Mouse (Mus musculus): ENCODE measurements around the gene Igf1r. TPM values are rescaled to one million over a fixed set of nuclear protein-coding genes. Genes with fewer than 3 reads are reported as not detected.

Gene Igf1r
- polyA plus RNA-seq, 1 experiment from 2014 or later, result 21.0 TPM

DNA sequence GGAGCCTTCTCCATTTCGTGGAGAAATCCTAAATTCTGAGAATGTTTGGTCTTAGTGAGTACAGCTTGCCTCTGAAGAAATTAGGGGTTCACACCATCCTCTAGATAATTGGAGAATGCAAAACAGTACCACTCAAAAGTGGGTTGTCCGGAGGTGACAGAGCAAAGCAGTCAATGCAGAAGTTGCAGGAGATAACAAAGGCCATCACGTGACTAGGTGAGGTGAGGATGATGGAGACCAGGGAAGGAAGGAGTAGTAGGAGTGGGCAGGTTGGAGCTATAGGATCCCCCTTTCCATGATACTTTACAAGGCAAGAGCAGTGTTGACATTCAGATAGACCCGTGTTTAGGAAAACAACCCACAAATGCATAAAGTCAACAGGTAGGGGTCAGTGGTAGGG is 41.0 kb downstream of the Igf1r start:
- ATAC-seq (ENCODE audit: low FRiP score), result no peak
- Histone ChIP-seq H3K27me3 (ENCODE audit: control insufficient read depth, insufficient read depth, low read length) (no peaks in the 10 kb centered on the region), H3K9ac (no peak overlapping the region), H3K36me3 (replicated peaks; ENCODE audit: control insufficient read depth, insufficient read depth) (no peaks in the 10 kb centered on the region), H3K4me3 (replicated peaks; ENCODE audit: low read length) (no peak overlapping the region), H3K4me1 (replicated peaks; ENCODE audit: control insufficient read depth, insufficient read depth, low read length) (peaks cover 22% of the 10 kb centered on the region), H3K9me3 (ENCODE audit: control insufficient read depth, low read length) (no peaks in the 10 kb centered on the region), H3K27ac (no peak overlapping the region), H3K4me2 (replicated peaks) (no peak overlapping the region)
- no peak for DNase-seq (ENCODE audit: low spot score)
- 91% methylated on average over 4 of the region's 4 CpGs for WGBS

DNA sequence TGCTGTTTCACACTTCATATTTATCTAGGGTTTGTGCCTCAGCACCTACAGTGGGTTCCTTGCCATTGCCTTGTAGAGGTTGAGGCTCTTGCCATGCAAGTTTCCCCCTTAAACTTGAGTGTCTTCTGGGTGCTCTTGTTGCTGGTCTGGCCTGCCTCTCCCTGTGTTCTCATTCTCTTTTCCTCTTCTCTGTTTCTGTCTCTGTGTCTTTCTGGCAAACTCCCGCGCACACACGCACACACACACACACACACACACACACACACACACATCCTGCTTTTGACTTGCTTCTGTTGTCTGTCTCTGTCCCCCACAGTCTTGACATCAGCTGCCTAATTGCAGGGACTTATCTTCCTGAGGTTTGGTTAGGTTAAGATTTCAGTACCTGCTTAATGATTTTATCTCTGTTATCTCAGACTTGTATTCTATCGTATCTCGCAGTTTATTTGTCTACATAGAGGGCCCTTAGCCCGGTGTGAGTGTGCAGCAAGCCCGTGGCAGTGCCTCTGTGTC is 41.8 kb downstream of the Igf1r start:
- no peak overlapping the region for H3K9ac ChIP-seq
- ATAC-seq (ENCODE audit: low FRiP score) (no peak), DNase-seq (ENCODE audit: low spot score) (no peak)
- no peaks in the 10 kb centered on the region for H3K36me3 ChIP-seq (replicated peaks; ENCODE audit: control insufficient read depth, insufficient read depth)
- no peak overlapping the region for H3K4me3 ChIP-seq (replicated peaks; ENCODE audit: low read length)
- H3K27ac ChIP-seq, result no peak overlapping the region
- no peak overlapping the region for H3K4me2 ChIP-seq (replicated peaks)
- peaks cover 25% of the 10 kb centered on the region for H3K4me1 ChIP-seq (replicated peaks; ENCODE audit: control insufficient read depth, insufficient read depth, low read length)
- H3K27me3 ChIP-seq (ENCODE audit: control insufficient read depth, insufficient read depth, low read length), result no peaks in the 10 kb centered on the region
- no peaks in the 10 kb centered on the region for H3K9me3 ChIP-seq (ENCODE audit: control insufficient read depth, low read length)
- WGBS, result 85% methylated on average over 7 of the region's 7 CpGs

DNA sequence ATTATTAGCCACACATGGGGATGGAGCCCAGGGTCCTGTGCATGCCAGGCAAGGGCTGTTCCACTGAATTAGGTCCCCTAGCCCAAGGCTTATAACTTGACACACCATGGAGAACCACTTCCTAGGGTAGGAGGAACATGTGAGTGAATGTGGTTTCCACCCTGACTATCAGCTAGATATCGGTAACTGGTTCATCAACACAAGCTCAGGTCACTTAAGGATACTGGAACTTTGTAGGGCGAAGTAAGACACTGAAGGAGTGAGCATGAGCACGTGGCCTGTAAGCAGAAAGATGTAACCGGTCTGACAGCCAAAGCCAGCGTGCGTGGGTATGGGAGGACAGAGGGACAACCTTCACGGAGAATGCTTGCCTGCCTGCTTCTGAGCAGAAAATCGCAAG is 42.6 kb downstream of the Igf1r start:
- Histone ChIP-seq H3K36me3 (replicated peaks; ENCODE audit: control insufficient read depth, insufficient read depth) (no peaks in the 10 kb centered on the region), H3K4me3 (replicated peaks; ENCODE audit: low read length) (no peak overlapping the region), H3K27me3 (ENCODE audit: control insufficient read depth, insufficient read depth, low read length) (no peaks in the 10 kb centered on the region), H3K4me2 (replicated peaks) (no peak overlapping the region), H3K27ac (no peak overlapping the region), H3K4me1 (replicated peaks; ENCODE audit: control insufficient read depth, insufficient read depth, low read length) (peaks cover 25% of the 10 kb centered on the region), H3K9ac (no peak overlapping the region), H3K9me3 (ENCODE audit: control insufficient read depth, low read length) (no peaks in the 10 kb centered on the region)
- ATAC-seq (ENCODE audit: low FRiP score) (0 out of 2 replicates have a peak, but pooled peaks have one; percentile 13), DNase-seq (ENCODE audit: low spot score) (no peak)
- 61% methylated on average over 8 of the region's 8 CpGs for WGBS

DNA sequence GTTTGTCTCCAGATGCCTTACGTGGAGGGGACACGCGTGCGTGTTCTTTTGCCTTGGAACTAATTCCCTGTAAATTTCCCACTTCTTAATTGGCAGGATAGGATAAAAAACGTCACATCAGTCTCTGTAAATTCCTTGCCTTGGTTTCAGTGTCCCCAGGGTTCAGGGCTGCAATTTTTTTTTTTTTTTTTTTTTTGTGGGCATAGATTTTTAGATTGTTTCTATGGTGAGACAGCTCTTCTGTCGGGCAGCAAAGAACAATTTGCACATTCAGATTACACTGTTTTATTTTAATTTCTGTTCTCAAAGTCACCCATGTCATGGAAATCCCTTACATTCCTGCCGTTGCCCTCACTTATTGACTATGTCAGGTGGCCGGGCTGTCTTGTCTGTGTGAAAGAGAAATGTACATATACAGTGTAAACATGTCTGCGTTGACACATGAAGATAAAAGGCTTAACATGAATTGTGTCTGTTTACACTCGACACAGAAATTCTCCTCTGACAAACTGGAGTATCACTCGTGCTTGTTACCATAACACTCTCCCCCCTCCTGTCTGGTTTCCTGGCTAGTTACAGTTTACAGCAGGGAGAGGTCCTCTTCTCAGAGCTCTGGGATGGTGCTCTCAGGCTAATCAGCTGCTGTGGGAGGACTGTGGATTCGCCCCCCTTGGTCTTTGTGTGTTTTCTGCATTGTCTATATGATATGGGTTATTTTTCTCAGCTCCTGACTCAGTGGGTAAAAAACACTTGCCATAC is 43.8 kb downstream of the Igf1r start:
- H3K9ac ChIP-seq, result no peak overlapping the region
- H3K27ac ChIP-seq, result no peak overlapping the region
- no peaks in the 10 kb centered on the region for H3K27me3 ChIP-seq (ENCODE audit: control insufficient read depth, insufficient read depth, low read length)
- no peaks in the 10 kb centered on the region for H3K9me3 ChIP-seq (ENCODE audit: control insufficient read depth, low read length)
- DNase-seq (ENCODE audit: low spot score), result no peak
- no peaks in the 10 kb centered on the region for H3K36me3 ChIP-seq (replicated peaks; ENCODE audit: control insufficient read depth, insufficient read depth)
- WGBS, result 46% methylated on average over 12 of the region's 12 CpGs
- ATAC-seq (ENCODE audit: low FRiP score), result no peak
- no peak overlapping the region for H3K4me3 ChIP-seq (replicated peaks; ENCODE audit: low read length)
- H3K4me2 ChIP-seq (replicated peaks), result no peak overlapping the region
- H3K4me1 ChIP-seq (replicated peaks; ENCODE audit: control insufficient read depth, insufficient read depth, low read length), result peaks cover 25% of the 10 kb centered on the region

DNA sequence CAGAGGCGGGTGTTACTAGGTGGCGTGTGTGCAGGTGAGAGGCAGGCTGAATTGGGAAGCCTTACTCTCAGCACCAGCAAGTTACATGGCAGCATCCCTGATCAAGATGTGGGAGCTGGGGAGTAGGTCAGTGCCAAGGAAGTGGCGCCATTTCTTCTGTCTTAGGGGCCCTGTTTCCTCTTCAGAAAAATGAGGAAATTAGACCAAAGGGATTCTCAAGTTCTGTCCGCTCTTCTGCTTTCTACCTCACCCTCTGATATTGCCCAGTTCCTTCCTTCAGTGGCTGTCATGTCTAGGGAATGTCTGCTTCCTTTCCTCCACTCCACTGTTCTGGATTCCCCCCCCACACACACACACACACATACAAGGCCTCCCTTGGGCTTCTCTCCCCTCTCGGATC is 48.6 kb downstream of the Igf1r start:
- no peak overlapping the region for H3K4me2 ChIP-seq (replicated peaks)
- H3K36me3 ChIP-seq (replicated peaks; ENCODE audit: control insufficient read depth, insufficient read depth), result peaks cover 6% of the 10 kb centered on the region
- no peaks in the 10 kb centered on the region for H3K27me3 ChIP-seq (ENCODE audit: control insufficient read depth, insufficient read depth, low read length)
- no peak overlapping the region for H3K4me3 ChIP-seq (replicated peaks; ENCODE audit: low read length)
- H3K9me3 ChIP-seq (ENCODE audit: control insufficient read depth, low read length), result no peaks in the 10 kb centered on the region
- no peak overlapping the region for H3K9ac ChIP-seq
- H3K27ac ChIP-seq, result no peak overlapping the region
- WGBS, result 89% methylated on average over 5 of the region's 5 CpGs
- ATAC-seq (ENCODE audit: low FRiP score) (no peak), DNase-seq (ENCODE audit: low spot score) (no peak)
- H3K4me1 ChIP-seq (replicated peaks; ENCODE audit: control insufficient read depth, insufficient read depth, low read length), result peaks cover 13% of the 10 kb centered on the region; the same call in 1 of the 2 replicates

DNA sequence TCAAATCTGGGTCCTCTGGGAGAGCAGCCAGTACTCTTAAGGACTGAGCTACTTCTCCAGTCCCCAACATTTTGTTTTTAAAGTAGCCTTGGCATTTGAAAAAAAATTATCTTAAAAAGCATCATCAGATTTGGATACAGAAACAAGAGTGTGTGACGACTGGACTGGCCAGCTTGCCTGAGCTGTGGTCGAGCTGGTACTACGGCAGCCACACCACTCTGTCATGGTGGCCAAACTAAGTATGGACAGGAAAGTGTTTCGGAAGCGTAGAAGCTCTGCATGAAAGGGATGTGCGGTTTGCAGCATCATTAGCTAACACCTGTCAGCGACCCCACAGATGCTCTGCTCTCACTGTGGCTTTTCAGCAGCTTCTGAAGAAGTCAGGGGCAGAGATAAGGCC is 53.4 kb downstream of the Igf1r start:
- no peak overlapping the region for H3K4me2 ChIP-seq (replicated peaks)
- 88% methylated on average over 7 of the region's 7 CpGs for WGBS
- ATAC-seq (ENCODE audit: low FRiP score) (no peak), DNase-seq (ENCODE audit: low spot score) (no peak)
- no peak overlapping the region for H3K4me3 ChIP-seq (replicated peaks; ENCODE audit: low read length)
- H3K27ac ChIP-seq, result 0 out of 2 replicates have a peak overlapping the region, but pooled peaks have one; percentile 28
- H3K27me3 ChIP-seq (ENCODE audit: control insufficient read depth, insufficient read depth, low read length), result no peaks in the 10 kb centered on the region
- H3K9me3 ChIP-seq (ENCODE audit: control insufficient read depth, low read length), result no peaks in the 10 kb centered on the region
- H3K9ac ChIP-seq, result no peak overlapping the region
- peaks cover 2% of the 10 kb centered on the region; the same call in 1 of the 2 replicates for H3K4me1 ChIP-seq (replicated peaks; ENCODE audit: control insufficient read depth, insufficient read depth, low read length)
- peaks cover 11% of the 10 kb centered on the region for H3K36me3 ChIP-seq (replicated peaks; ENCODE audit: control insufficient read depth, insufficient read depth)

DNA sequence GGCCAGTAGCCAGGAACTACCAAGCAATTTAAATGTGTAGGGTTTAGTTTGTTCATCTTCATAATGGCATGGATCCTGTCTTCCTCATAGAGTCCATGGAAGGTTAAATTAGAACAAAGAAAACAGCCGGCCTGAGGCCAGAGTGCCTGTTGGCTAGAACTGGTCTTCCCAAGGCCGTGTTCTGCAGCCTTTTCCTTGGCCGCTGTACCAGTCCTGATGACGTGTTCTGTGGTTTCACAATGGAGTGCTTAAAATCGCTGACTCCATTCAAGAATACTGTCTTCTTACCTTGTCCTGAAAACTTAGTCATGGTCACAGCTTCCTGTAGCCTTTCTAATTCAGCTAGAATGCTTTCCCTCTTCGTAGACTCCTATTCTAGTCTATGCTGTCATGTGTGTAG is 53.9 kb downstream of the Igf1r start:
- peaks cover 11% of the 10 kb centered on the region for H3K36me3 ChIP-seq (replicated peaks; ENCODE audit: control insufficient read depth, insufficient read depth)
- ATAC-seq (ENCODE audit: low FRiP score) (no peak), DNase-seq (ENCODE audit: low spot score) (no peak)
- no peaks in the 10 kb centered on the region for H3K9me3 ChIP-seq (ENCODE audit: control insufficient read depth, low read length)
- H3K9ac ChIP-seq, result no peak overlapping the region
- H3K27me3 ChIP-seq (ENCODE audit: control insufficient read depth, insufficient read depth, low read length), result no peaks in the 10 kb centered on the region
- H3K27ac ChIP-seq, result 0 out of 2 replicates have a peak overlapping the region, but pooled peaks have one; percentile 28
- WGBS, result 85% methylated on average over 6 of the region's 6 CpGs
- no peak overlapping the region for H3K4me2 ChIP-seq (replicated peaks)
- H3K4me1 ChIP-seq (replicated peaks; ENCODE audit: control insufficient read depth, insufficient read depth, low read length), result peaks cover 2% of the 10 kb centered on the region; the same call in 1 of the 2 replicates
- H3K4me3 ChIP-seq (replicated peaks; ENCODE audit: low read length), result no peak overlapping the region

DNA sequence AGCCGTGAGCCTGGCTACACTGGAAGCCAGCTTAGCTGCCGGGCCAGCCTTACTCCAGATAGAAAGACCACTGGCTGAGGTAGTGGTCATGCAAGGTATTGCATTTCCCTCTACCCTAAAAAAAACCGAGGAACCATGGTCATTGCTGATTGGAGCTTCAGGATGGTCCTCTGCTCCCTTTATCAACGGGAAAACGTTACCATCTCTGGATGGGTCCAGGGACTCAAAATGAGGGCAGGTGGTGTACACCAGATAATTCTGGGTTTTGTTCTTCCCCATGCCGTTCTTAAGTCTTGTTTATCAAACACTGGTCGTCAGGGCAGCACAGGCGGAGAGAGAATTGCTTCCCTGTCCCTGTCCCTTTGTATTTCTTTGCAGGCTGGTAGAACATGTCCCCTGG is 57.0 kb downstream of the Igf1r start:
- H3K4me3 ChIP-seq (replicated peaks; ENCODE audit: low read length), result no peak overlapping the region
- ATAC-seq (ENCODE audit: low FRiP score) (no peak), DNase-seq (ENCODE audit: low spot score) (no peak)
- H3K27ac ChIP-seq, result no peak overlapping the region
- peaks cover 6% of the 10 kb centered on the region; the same call in 1 of the 2 replicates for H3K36me3 ChIP-seq (replicated peaks; ENCODE audit: control insufficient read depth, insufficient read depth)
- no peak overlapping the region for H3K4me2 ChIP-seq (replicated peaks)
- no peaks in the 10 kb centered on the region for H3K27me3 ChIP-seq (ENCODE audit: control insufficient read depth, insufficient read depth, low read length)
- no peak overlapping the region for H3K9ac ChIP-seq
- 46% methylated on average over 8 of the region's 8 CpGs for WGBS
- peaks cover 2% of the 10 kb centered on the region; the same call in 1 of the 2 replicates for H3K4me1 ChIP-seq (replicated peaks; ENCODE audit: control insufficient read depth, insufficient read depth, low read length)
- no peaks in the 10 kb centered on the region for H3K9me3 ChIP-seq (ENCODE audit: control insufficient read depth, low read length)

DNA sequence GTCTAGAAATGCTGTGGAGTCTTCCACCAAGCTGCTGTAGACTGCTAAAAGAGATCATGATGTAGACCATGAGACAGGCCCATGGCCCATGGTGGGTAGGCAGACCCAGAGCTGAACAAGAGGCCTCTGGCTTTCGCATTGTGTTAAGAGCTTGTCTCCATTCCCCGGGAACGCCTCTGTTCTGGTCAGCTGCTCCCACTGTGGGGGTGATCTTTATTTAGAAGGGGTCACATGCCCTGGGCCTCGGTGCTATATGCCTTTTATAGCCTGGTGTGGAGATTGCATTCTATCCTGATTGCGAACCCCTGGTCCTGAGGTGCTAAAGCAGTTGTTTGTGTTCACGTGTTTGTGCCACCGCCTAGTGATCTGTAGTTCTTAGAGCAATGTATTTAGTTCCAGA is 57.5 kb downstream of the Igf1r start:
- 46% methylated on average over 7 of the region's 7 CpGs for WGBS
- Histone ChIP-seq H3K4me1 (replicated peaks; ENCODE audit: control insufficient read depth, insufficient read depth, low read length) (peaks cover 2% of the 10 kb centered on the region; the same call in 1 of the 2 replicates), H3K9me3 (ENCODE audit: control insufficient read depth, low read length) (no peaks in the 10 kb centered on the region), H3K27ac (no peak overlapping the region), H3K4me2 (replicated peaks) (no peak overlapping the region), H3K27me3 (ENCODE audit: control insufficient read depth, insufficient read depth, low read length) (no peaks in the 10 kb centered on the region), H3K36me3 (replicated peaks; ENCODE audit: control insufficient read depth, insufficient read depth) (peaks cover 6% of the 10 kb centered on the region; the same call in 1 of the 2 replicates), H3K4me3 (replicated peaks; ENCODE audit: low read length) (no peak overlapping the region), H3K9ac (no peak overlapping the region)
- ATAC-seq (ENCODE audit: low FRiP score) (no peak), DNase-seq (ENCODE audit: low spot score) (no peak)
